Mouse (Mus musculus) embryonic facial prominence, embryonic 10.5 days (tissue): ENCODE measurements at regions not wholly inside any gene's neighbourhood (a gene's known extent, or its start where the extent isn't known, plus 50 kb on each side); places are given as distances from the start of the nearest gene placed in this dataset.
"Not testable (repeated sequence)": the region's sequence is repeated elsewhere in the genome, so short reads cannot be mapped to it uniquely, and the experiment has no call there.

Source experiments
- DNase-seq: peaks from one replicate; pipeline ENCODE4 v3.0.0-alpha.2; 2017; ENCODE audit warnings: low spot score
- H3K27ac ChIP-seq: fragments of 300-500 bp; sonication (generic); replicated peaks from 2 replicates; pipeline ENCODE4 v1.5.1; 2016; ENCODE audit warnings: mild to moderate bottlenecking
- H3K27me3 ChIP-seq: fragments of 300-500 bp; sonication (generic); replicated peaks from 2 replicates; pipeline ENCODE4 v1.6.1; 2016; ENCODE audit warnings: low read depth, mild to moderate bottlenecking; ENCODE audit not compliant: poor library complexity, severe bottlenecking
- H3K36me3 ChIP-seq: fragments of 300-500 bp; sonication (generic); replicated peaks from 2 replicates; pipeline ENCODE4 v1.6.1; 2016; ENCODE audit warnings: mild to moderate bottlenecking, moderate library complexity
- H3K4me1 ChIP-seq: fragments of 300-500 bp; sonication (generic); 2 replicates; pipeline ENCODE4 v1.6.1; 2016
- H3K4me3 ChIP-seq: fragments of 300-500 bp; sonication (generic); 2 replicates; pipeline ENCODE4 v1.5.1; 2016; ENCODE audit warnings: mild to moderate bottlenecking, moderate library complexity
- H3K9me3 ChIP-seq: fragments of 300-500 bp; sonication (generic); 2 replicates; pipeline ENCODE4 v1.6.1; 2016; ENCODE audit warnings: mild to moderate bottlenecking
- WGBS: fragments of 180-500 bp; shearing (Covaris S2); methylation state at CpG from one replicate; pipeline ENCODE4 v1.1.7; 2016; 5-methylcytosine and 5-hydroxymethylcytosine counted together

DNA sequence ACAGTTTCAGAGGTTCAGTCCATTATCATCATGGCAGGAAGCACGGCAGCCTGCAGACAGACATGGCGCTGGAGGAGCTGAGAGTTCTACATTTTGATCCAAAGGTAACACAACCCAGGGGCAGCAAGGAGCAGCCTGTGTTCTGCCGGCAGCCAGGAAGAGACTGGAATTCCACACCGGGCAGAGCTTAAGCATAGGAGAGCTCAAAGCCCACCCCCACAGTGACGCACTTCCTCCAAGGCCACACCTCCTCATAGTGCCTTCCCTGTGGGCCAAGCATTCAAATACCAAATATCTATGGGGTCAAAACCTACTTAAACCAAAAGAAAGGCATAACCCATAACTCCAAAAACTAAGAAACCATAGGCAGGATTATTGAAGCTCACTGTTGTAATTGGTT lies 149.4 kb upstream of the Ajap1 start:
- no peaks in the 10 kb centered on the region for H3K36me3 ChIP-seq
- H3K4me3 ChIP-seq: no peak overlapping the region
- H3K9me3 ChIP-seq: 0 out of 2 replicates have a peak, but pooled peaks cover 5% of the 10 kb centered on the region
- H3K27ac ChIP-seq: no peak overlapping the region
- DNase-seq: no peak
- WGBS: 87% methylated on average over 5 of the region's 5 CpGs
- 0 out of 2 replicates have a peak, but pooled peaks cover 12% of the 10 kb centered on the region for H3K27me3 ChIP-seq
- H3K4me1 ChIP-seq: 0 out of 2 replicates have a peak, but pooled peaks cover 2% of the 10 kb centered on the region

DNA sequence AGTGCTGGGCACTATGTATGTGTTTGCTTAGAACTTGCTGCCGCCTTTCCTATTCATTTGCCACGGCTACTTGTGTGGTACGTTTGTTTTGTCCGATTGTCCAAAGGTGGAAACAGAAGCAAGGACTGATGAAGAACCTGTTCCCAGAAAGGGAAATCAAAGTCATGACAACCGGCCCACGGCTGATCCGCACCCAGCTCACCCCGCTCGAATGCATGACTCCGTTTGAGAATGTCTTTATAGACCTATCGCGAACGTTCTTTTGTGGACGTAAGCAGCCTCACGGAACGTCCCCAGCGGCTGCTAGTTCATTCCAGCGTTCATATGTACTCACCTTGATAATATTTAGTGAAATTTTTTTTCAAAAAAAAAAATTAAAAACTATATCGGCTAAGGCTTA lies 149.9 kb upstream of the Ajap1 start:
- no peak overlapping the region for H3K27ac ChIP-seq
- no peak for DNase-seq
- WGBS: 87% methylated on average over 19 of the region's 19 CpGs
- H3K27me3 ChIP-seq: 0 out of 2 replicates have a peak, but pooled peaks cover 12% of the 10 kb centered on the region
- 0 out of 2 replicates have a peak, but pooled peaks cover 5% of the 10 kb centered on the region for H3K9me3 ChIP-seq
- H3K4me3 ChIP-seq: no peak overlapping the region
- no peaks in the 10 kb centered on the region for H3K36me3 ChIP-seq
- 0 out of 2 replicates have a peak, but pooled peaks cover 2% of the 10 kb centered on the region for H3K4me1 ChIP-seq

DNA sequence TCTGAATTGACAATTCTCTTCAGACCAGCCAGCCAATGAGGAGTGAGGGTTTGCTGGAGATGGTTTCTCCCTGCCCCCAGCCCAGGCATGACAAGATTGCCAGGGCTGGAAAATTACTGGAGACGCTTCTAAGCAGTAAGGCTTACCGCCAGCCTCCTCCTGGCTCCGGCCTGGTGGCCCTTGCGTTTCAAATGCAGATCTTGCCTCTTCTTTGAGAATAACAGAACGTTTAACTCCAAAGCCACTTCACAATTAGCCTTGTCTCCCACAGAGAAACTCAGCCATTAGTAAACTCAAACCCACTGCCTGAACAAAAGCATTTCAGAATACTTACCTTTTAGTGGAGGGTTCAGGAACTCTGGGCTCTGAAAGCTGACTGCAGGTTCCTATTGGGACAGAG lies 150.6 kb upstream of the Ajap1 start:
- peak; percentile 12 for DNase-seq
- Histone ChIP-seq H3K4me1 (0 out of 2 replicates have a peak, but pooled peaks cover 2% of the 10 kb centered on the region), H3K36me3 (no peaks in the 10 kb centered on the region), H3K27ac (no peak overlapping the region), H3K27me3 (0 out of 2 replicates have a peak, but pooled peaks cover 12% of the 10 kb centered on the region), H3K9me3 (0 out of 2 replicates have a peak, but pooled peaks cover 5% of the 10 kb centered on the region), H3K4me3 (no peak overlapping the region)
- WGBS: 14% methylated on average over 5 of the region's 5 CpGs

DNA sequence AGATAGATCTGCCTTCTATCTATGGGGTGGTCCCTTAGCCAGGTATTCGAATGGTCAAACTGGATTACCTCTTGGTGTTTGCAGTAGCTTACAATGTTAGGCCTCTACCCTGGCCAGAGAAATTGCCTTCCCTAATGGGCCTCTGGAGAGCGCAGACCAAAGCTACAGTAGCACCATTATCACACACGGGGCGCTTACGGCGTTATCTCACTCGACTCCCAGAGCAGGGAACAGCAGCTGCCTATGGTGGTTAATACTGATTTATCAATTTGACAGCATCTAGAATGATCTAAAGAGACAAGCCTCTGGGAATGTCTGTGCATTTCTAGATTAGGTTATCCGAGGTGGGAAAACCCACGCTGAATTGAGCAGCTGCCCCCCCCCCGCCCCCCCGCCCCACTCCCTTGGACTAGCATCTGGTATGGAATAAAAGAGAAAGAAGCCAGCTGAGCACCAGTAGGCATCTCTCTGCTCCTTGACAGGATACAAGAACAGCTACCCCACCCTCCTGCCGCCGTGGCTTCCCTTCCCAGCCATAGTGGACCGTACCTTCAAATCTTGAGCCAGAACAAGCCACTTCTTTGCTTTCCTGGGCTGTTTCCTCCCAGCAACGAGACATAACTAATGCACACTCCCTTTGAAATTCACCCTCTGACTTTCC lies 151.7 kb upstream of the Ajap1 start:
- 0 out of 2 replicates have a peak, but pooled peaks cover 5% of the 10 kb centered on the region for H3K9me3 ChIP-seq
- 0 out of 2 replicates have a peak, but pooled peaks cover 12% of the 10 kb centered on the region for H3K27me3 ChIP-seq
- 0 out of 2 replicates have a peak, but pooled peaks cover 2% of the 10 kb centered on the region for H3K4me1 ChIP-seq
- no peak for DNase-seq
- no peak overlapping the region for H3K27ac ChIP-seq
- H3K36me3 ChIP-seq: no peaks in the 10 kb centered on the region
- no peak overlapping the region for H3K4me3 ChIP-seq
- WGBS: 50% methylated on average over 15 of the region's 15 CpGs

DNA sequence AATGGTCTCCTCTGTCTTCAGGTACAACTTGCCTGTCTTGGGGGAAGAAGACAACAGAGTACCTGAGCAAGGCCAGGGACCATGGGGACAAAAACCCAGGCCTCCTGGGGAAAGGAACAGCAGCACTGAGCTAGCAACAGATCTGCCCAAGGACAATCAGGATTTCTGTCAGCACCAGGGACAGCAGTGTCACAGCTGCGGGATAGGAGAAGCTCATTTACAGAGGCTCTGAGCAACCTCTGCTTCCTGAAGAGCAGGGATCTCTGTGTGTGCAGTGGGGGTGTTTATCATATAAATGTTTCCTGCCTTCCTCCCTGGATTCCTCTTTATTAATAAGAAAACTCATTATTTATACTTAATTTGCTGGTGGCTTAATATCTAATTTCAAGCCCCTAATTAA lies 155.4 kb upstream of the Ajap1 start:
- Histone ChIP-seq H3K4me1 (0 out of 2 replicates have a peak, but pooled peaks cover 2% of the 10 kb centered on the region), H3K36me3 (no peaks in the 10 kb centered on the region), H3K4me3 (no peak overlapping the region), H3K9me3 (no peaks in the 10 kb centered on the region), H3K27me3 (0 out of 2 replicates have a peak, but pooled peaks cover 12% of the 10 kb centered on the region), H3K27ac (no peak overlapping the region)
- peak; percentile 47 for DNase-seq
- WGBS: 0% methylated on average over 1 of the region's 1 CpGs

DNA sequence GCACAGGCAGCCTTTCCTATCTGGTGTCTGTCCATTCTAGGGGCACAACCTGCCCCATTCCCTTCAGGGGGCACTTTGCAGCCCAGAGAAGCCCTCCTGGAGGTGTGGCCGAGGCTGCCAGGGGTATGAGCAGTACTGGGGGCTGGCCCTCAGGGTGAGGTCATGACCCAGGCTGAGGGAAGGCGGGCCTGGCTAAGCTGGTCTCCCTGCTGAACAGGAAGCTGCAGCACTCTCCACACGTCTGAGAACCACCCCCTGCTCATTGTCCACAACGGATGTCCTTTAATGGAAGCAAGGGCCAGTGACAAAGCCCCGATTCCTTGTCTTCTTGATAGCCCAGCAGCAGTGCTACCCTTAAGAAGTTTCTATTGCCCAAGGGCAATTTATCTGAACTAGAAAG lies 169.2 kb upstream of the Ajap1 start:
- no peak overlapping the region for H3K4me3 ChIP-seq
- no peaks in the 10 kb centered on the region for H3K9me3 ChIP-seq
- H3K4me1 ChIP-seq: peaks cover 18% of the 10 kb centered on the region
- no peaks in the 10 kb centered on the region for H3K27me3 ChIP-seq
- H3K27ac ChIP-seq: peak overlapping the region; percentile 67; the same call in 1 of the 2 replicates
- WGBS: 3% methylated on average over 5 of the region's 5 CpGs
- peak; percentile 48 for DNase-seq
- H3K36me3 ChIP-seq: no peaks in the 10 kb centered on the region

DNA sequence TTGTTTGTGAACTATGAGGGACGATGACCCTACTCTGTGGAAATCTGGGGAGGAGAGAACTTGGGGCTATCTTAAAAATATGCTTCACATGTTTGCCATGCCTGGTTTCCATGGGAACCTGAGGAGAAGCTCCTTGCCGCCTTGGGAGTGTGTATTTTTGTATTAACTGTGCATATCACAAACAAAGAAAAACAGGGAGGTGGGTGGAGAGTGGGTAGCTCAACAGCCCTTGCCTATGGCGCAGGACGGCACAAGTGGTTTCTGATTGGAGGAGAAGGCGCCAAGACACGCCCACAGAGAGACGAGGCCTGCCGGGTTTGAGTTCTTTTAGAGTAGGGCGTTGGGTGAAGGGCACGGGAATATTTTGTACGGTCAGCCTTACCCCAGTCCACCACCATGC lies 170.2 kb upstream of the Ajap1 start:
- WGBS: 87% methylated on average over 11 of the region's 11 CpGs
- Histone ChIP-seq H3K36me3 (no peaks in the 10 kb centered on the region), H3K4me3 (no peak overlapping the region), H3K4me1 (peaks cover 18% of the 10 kb centered on the region), H3K27ac (no peak overlapping the region), H3K27me3 (no peaks in the 10 kb centered on the region), H3K9me3 (no peaks in the 10 kb centered on the region)
- DNase-seq: no peak

DNA sequence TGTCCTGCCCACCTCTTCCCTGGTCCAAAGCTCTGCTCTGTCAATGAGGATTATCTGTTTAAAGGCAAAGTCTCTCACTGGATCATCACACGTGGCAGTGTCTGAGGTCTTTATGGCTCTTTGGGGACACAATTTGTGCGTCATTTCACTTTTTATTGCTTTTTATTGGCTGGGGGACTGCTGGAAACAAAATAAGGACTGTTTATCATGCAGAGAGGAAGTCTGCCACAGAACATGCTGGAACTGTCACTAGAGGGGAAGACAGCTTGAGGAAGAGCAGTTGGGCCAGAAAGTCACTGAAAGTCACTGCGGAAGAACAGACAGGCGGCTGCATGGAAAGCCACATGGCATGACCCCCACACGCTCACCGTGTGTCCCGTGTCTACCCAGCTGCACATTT lies 180.1 kb upstream of the Ajap1 start:
- Histone ChIP-seq H3K36me3 (no peaks in the 10 kb centered on the region), H3K4me3 (no peak overlapping the region), H3K27me3 (no peaks in the 10 kb centered on the region), H3K27ac (no peak overlapping the region), H3K9me3 (peaks cover 2% of the 10 kb centered on the region; the same call in 1 of the 2 replicates), H3K4me1 (peaks cover 8% of the 10 kb centered on the region; the same call in 1 of the 2 replicates)
- WGBS: 85% methylated on average over 7 of the region's 7 CpGs
- no peak for DNase-seq

DNA sequence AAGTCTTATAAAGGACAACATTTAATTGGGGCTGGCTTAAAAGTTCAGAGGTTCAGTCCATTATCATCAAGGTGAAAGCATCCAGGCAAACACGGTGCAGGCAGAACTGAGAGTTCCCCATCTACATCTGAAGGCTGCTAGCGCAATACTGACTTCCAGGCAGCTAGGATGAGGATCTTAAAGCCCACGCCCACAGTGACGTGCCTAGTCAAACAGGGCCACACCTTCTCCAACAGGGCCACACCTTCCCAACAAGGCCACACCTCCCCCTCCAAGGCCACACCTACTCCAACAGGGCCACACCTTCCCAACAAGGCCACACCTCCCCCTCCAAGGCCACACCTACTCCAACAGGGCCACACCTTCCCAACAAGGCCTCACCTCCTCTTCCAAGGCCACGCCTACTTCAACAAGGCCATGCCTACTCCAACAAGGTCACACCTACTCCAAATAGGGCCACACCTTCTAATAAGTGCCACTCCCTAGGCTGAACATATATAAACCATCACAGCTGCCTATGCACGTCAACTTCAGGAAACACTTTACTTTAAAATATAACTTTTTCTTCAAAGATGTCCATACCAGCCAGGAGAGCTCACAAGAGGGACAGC lies 184.1 kb upstream of the Ajap1 start:
- not testable (repeated sequence) for DNase-seq, H3K27me3 ChIP-seq, H3K36me3 ChIP-seq, H3K27ac ChIP-seq, H3K9me3 ChIP-seq, H3K4me1 ChIP-seq, H3K4me3 ChIP-seq
- 85% methylated on average over 6 of the region's 6 CpGs for WGBS

DNA sequence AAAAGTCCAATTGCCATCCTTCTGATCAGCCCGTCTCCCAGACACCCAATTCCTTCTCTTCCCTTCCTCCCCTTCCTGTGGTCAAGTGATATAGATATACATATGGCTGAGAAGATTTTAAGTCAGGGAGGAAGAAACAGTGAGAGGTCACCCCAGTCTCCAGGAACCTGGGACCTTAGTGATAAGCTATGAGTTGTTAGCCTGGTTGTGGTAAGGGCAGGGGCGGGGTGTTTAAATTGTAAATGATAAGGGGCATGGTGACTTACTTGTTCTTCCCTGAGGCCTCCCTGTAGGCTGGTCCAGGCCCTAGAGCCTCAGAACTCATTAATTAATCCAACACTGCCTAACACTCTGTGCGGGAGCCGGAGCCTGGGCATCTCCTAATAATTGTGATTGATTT lies 186.5 kb upstream of the Ajap1 start:
- 85% methylated on average over 4 of the region's 4 CpGs for WGBS

DNA sequence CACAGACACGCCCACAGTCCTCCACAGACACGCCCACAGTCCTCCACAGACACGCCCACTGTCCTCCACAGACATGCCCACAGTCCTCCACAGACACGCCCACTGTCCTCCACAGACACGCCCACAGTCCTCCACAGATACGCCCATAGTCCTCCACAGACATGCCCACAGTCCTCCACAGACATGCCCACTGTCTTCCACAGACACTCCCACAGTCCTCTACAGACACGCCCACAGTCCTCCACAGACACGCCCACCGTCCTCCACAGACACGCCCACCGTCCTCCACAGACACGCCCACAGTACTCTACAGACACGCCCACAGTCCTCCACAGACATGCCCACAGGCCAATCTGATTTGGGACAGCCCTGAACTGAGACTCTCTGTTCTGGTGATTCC lies 187.6 kb upstream of the Ajap1 start:
- H3K27me3 ChIP-seq: no peaks in the 10 kb centered on the region

More for the DNA sequence above, 186.5 kb upstream of the Ajap1 start:
- Histone ChIP-seq H3K27ac (no peak overlapping the region), H3K4me3 (no peak overlapping the region), H3K9me3 (no peaks in the 10 kb centered on the region), H3K4me1 (no peaks in the 10 kb centered on the region), H3K27me3 (no peaks in the 10 kb centered on the region), H3K36me3 (no peaks in the 10 kb centered on the region)
- DNase-seq: no peak

DNA sequence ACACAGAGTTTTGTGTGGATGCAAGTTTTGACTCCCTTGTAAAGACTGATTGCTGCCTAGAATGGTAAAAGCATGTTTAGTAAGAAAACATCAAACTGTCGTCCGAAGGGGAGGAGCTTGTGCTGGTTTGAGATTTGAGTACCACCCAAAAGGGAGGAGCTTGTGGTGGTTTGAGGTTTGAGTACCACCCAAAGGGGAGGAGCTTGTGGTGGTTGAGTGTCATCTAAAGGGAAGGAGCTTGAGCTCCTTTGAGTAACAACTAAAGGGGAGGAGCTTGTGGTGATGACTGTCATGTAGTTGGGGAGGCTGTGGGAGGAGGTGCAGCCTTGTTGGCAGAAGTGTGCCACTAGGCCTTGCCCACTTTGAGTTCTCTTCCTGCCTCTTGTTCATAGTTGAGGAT lies 192.8 kb upstream of the Ajap1 start:
- 86% methylated on average over 2 of the region's 2 CpGs for WGBS
- no peaks in the 10 kb centered on the region for H3K4me1 ChIP-seq
- no peaks in the 10 kb centered on the region for H3K27me3 ChIP-seq
- H3K9me3 ChIP-seq: no peaks in the 10 kb centered on the region
- H3K27ac ChIP-seq: no peak overlapping the region
- no peak overlapping the region for H3K4me3 ChIP-seq
- no peak for DNase-seq
- no peaks in the 10 kb centered on the region for H3K36me3 ChIP-seq

More for the DNA sequence above, 187.6 kb upstream of the Ajap1 start:
- no peak overlapping the region for H3K27ac ChIP-seq
- no peak for DNase-seq
- no peaks in the 10 kb centered on the region for H3K36me3 ChIP-seq
- WGBS: 87% methylated on average over 13 of the region's 13 CpGs
- H3K9me3 ChIP-seq: no peaks in the 10 kb centered on the region
- H3K4me3 ChIP-seq: no peak overlapping the region
- no peaks in the 10 kb centered on the region for H3K4me1 ChIP-seq

DNA sequence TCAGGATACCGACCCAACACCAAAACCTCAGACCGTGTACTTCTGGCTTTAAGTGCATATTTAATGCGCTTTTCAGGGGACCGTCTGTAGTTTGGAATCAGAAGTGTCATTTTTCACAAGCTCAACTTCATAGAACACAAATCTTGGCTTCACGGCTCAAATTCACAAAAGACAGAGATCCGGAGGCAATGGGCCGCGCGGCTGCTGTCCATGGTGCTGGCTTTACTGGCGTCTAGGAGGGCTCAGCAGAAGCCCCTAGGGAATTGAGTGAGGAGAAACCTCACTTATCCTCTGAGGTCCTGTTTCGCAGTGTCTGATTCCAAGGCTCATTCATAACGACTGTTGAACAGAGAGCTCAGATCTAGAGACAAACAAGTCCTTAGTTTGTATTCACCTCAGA lies 196.5 kb upstream of the Ajap1 start:
- no peaks in the 10 kb centered on the region for H3K4me1 ChIP-seq
- WGBS: 30% methylated on average over 12 of the region's 12 CpGs
- no peak overlapping the region for H3K27ac ChIP-seq
- H3K4me3 ChIP-seq: no peak overlapping the region
- no peaks in the 10 kb centered on the region for H3K36me3 ChIP-seq
- DNase-seq: peak; percentile 80
- no peaks in the 10 kb centered on the region for H3K27me3 ChIP-seq
- H3K9me3 ChIP-seq: no peaks in the 10 kb centered on the region
